Mouse (Mus musculus) lung, postnatal 36 days (tissue): ENCODE measurements at regions not wholly inside any gene's neighbourhood (a gene's known extent, or its start where the extent isn't known, plus 50 kb on each side); places are given as distances from the start of the nearest gene placed in this dataset.

Experiments
- DNase-seq: peaks from one replicate; pipeline ENCODE4 v3.0.0; 2022; ENCODE audit warnings: mixed read lengths

DNA sequence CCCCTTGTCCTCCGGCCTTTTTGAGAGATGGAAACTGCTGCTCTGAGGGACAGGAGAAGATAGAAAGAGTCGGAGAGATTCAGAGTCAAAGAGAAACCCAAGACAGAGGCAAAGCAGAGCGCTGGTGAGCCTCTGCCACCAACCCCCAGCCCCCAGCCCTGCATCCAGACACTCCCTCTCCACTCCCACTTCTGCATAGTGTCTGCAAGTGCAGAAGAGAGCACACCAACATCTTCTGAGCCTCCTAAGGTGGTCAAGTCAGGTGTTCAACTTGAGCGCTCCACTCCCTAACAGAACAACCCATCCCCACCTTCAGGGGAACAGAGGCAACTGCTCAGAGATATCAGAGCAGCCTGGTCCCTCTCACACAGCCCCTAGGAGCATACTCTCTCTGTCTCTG, 106.8 kb upstream of the Syt13 start:
- no peak for DNase-seq

- no peak for DNase-seq
Measured at GRCm38 (mm10) chr2:92809226-92809625, 105.7 kb upstream of the Syt13 start.

GRCm38 (mm10) chr2:92809681-92810323, 105.1 kb upstream of the Syt13 start:
- DNase-seq: no peak

- peak; percentile 80 for DNase-seq
Measured at GRCm38 (mm10) chr2:92810956-92811355, 103.9 kb upstream of the Syt13 start.

DNA sequence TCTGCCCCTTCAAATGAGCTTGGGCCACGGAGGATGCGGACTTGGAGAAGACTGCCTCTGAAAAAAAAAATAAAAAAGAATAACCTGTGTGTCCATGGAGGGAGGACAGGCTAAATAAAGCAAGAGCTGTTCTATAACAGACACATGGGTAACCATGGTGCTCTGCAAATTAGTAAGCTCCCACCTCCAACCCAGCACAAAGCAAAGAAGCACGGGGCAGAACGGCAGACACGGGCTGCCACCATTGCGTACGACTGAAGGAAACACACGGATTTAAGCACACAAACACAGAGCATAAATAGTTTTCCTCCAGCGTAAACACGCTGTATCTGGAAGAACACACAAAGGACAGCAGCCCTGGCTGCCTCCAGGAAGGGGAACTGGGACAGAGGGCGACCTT, 101.9 kb upstream of the Syt13 start:
- DNase-seq: peak; percentile 26

DNA sequence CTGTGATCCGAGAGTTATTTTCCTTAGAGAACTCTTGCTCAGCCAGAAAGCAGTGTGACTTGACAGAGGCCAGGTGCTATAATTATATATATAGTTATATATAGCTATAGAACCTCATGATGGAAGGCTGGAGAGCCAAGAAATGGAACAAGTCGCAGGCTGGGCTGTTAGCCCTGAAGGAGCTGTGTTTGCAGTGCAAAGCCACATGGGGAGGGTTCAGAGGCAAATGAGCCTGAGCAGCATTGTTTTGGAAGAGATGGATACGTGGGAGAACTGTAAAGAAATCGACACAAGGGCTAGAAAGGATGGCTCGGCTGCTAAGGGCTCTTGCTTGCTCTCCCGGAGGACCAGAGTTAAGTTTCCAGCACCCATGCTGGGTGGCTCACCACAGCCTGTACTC, 95.3 kb upstream of the Syt13 start:
- DNase-seq: no peak

GRCm38 (mm10) chr2:92824325-92824724, 90.6 kb upstream of the Syt13 start:
- peak; percentile 63 for DNase-seq

- DNase-seq: peak; percentile 9
Measured at GRCm38 (mm10) chr2:92825395-92825794, 89.5 kb upstream of the Syt13 start.

- no peak for DNase-seq
Measured at GRCm38 (mm10) chr2:92830134-92830533, 84.8 kb upstream of the Syt13 start.

DNA sequence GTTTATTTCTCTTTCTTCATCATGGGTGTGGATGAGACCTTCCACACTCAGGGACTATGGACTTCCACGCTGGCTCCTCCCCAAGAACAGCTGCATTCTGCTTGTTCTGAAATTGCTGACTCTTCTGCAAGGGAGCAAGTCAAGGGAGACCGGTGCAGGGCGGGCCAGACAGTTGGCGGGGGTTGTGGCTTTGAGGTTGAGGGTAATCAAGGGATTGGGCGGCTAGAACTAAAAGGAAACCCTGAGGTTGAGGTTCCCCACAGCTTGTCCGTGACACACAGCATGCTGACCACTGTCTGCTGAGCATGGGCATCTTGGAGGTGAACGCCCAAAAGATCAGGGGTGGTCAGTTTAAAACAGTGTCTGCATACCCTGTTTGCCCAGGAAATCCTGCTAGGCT, 83.1 kb upstream of the Syt13 start:
- DNase-seq: no peak

GRCm38 (mm10) chr2:92836203-92836602, 78.7 kb upstream of the Syt13 start:
- DNase-seq: no peak

- no peak for DNase-seq
Measured at GRCm38 (mm10) chr2:92838012-92838411, 76.9 kb upstream of the Syt13 start.

DNA sequence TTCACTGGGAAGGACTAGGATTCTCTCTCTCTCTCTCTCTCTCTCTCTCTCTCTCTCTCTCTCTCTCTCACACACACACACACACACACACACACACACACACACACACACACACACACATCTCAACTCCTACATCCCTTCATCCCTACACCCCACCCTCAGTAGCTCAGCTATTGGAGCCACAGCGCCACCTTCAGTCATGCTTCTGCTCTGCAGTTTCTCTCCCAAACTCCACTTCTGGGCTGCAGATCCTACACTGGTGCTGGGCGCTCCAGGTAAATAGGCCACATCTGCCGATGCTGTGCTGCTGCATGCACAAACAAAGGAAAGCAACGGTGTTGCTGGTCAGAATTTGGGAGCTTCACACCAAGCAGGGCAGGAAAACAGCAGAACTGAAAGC, 74.9 kb upstream of the Syt13 start:
- peak; percentile 50 for DNase-seq

GRCm38 (mm10) chr2:92841626-92842025, 73.3 kb upstream of the Syt13 start:
- no peak for DNase-seq

GRCm38 (mm10) chr2:92845061-92845769, 69.7 kb upstream of the Syt13 start:
- peak; percentile 73 for DNase-seq

GRCm38 (mm10) chr2:92848962-92849361, 65.9 kb upstream of the Syt13 start:
- no peak for DNase-seq

GRCm38 (mm10) chr2:92851336-92851735, 63.6 kb upstream of the Syt13 start:
- DNase-seq: no peak

- DNase-seq: no peak
Measured at GRCm38 (mm10) chr2:92853175-92853574, 61.7 kb upstream of the Syt13 start.

GRCm38 (mm10) chr2:92854331-92854730, 60.6 kb upstream of the Syt13 start:
- DNase-seq: no peak

- no peak for DNase-seq
Measured at GRCm38 (mm10) chr2:92856047-92856446, 58.9 kb upstream of the Syt13 start.

DNA sequence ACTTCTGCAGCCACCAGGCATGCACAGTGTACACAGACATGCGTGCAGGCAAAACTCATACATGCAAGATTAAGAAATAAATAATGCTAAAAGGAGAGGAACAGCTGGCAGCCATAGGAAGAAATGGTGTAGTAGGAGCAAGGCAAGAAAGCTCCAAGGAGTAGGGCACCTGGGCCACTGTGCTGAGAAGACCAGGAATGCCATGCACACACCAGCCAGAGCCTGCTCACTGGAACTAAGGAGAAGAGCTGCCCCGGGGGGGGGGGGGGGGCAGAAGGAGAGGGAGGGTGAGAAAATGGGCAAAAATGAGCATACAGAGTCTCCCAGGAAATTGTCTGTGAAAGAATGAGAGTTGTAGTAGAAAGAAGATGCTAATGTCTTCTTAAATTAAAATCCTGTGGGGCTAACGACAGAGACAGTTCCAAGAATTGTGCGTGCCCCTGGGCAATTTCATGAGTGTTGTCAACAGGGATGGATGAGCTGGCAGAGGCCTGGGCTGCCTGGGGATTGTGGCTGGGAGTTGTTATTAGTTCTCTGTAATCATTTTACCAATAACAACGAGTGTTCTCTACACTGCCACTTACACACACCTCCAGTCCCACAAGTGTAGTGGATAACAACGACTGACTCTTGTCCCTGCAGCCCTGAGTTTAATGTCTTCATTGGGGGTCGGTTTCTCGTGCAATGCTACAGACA, 54.2 kb upstream of the Syt13 start:
- DNase-seq: no peak
